Mouse (Mus musculus) heart, embryonic 14.5 days (tissue): ENCODE measurements around the gene Poc1a. TPM values are rescaled to one million over a fixed set of nuclear protein-coding genes. Genes with fewer than 3 reads are reported as not detected.

Experiments
- ATAC-seq: fragments of 200-750 bp; cut with Nextera tagmentation; 2 replicates; pipeline ENCODE4 v1.8.0; 2017; ENCODE audit warnings: low read depth, moderate TSS enrichment; ENCODE audit not compliant: insufficient number of reproducible peaks, insufficient read depth, low FRiP score
- H3K27ac ChIP-seq, 2 experiments: fragments of 200-500 bp in 1 of 2; fragments of 300-500 bp in 1 of 2; sonication (generic) in 1 of 2; replicated peaks in 1 of 2; 2 replicates each; pipeline ENCODE4 v1.5.1; 2012 to 2014; ENCODE audit warnings: low read depth in 2 of 2, low read length in 2 of 2, control low read depth in 1 of 2, mild to moderate bottlenecking in 1 of 2, mixed read lengths in 1 of 2; ENCODE audit not compliant: control insufficient read depth in 1 of 2, insufficient read depth in 1 of 2
- H3K27me3 ChIP-seq: fragments of 300-500 bp; sonication (generic); 2 replicates; pipeline ENCODE4 v1.6.1; 2014; ENCODE audit warnings: mild to moderate bottlenecking, low read length, control low read depth; ENCODE audit not compliant: control insufficient read depth, insufficient read depth
- H3K36me3 ChIP-seq: fragments of 300-500 bp; sonication (generic); 2 replicates; pipeline ENCODE4 v1.6.1; 2014; ENCODE audit warnings: mild to moderate bottlenecking, control low read depth, low read length, mixed read lengths; ENCODE audit not compliant: control insufficient read depth, insufficient read depth
- H3K4me1 ChIP-seq, 2 experiments: fragments of 200-500 bp in 1 of 2; fragments of 300-500 bp in 1 of 2; sonication (generic) in 1 of 2; 2 replicates each; pipeline ENCODE4 v1.6.1; 2012 to 2014; ENCODE audit warnings: low read length in 2 of 2, control low read depth in 1 of 2, mixed read lengths in 1 of 2; ENCODE audit not compliant: control insufficient read depth in 2 of 2, insufficient read depth in 2 of 2
- H3K4me2 ChIP-seq: fragments of 300-500 bp; sonication (generic); 2 replicates; pipeline ENCODE4 v1.6.1; 2014; ENCODE audit warnings: mild to moderate bottlenecking, low read length
- H3K4me3 ChIP-seq, 2 experiments: fragments of 200-500 bp in 1 of 2; fragments of 300-500 bp in 1 of 2; sonication (generic) in 1 of 2; 2 replicates each; pipeline ENCODE4 v1.5.1; 2012 to 2014; ENCODE audit warnings: low read length in 2 of 2, mild to moderate bottlenecking in 2 of 2, control low read depth in 1 of 2, low read depth in 1 of 2, moderate library complexity in 1 of 2; ENCODE audit not compliant: control insufficient read depth in 1 of 2, insufficient read depth in 1 of 2
- H3K9ac ChIP-seq: fragments of 300-500 bp; sonication (generic); 2 replicates; pipeline ENCODE4 v1.6.1; 2014; ENCODE audit warnings: mild to moderate bottlenecking, low read length
- H3K9me3 ChIP-seq: fragments of 300-500 bp; sonication (generic); 2 replicates; pipeline ENCODE4 v1.6.1; 2016; ENCODE audit warnings: low read length, control low read depth; ENCODE audit not compliant: control insufficient read depth
- WGBS: fragments of 180-500 bp; shearing (Covaris S2); extraction: QIAGEN DNeasy Blood & Tissue Kit; methylation state at CpG from one replicate; pipeline ENCODE4 v1.1.7; 2014; 5-methylcytosine and 5-hydroxymethylcytosine counted together
- polyA plus RNA-seq: library from polyadenylated mRNA; unstranded; fragments of >200 nt; fragmentation: Nextera tagmentation; extraction: Ambion mirVana; gene quantifications from 2 replicates; pipeline ENCODE4 v1.2.1, GENCODE M21; 2014

The Poc1a gene
- polyA plus RNA-seq, 1 experiment from 2014 or later = 24.3 TPM

DNA sequence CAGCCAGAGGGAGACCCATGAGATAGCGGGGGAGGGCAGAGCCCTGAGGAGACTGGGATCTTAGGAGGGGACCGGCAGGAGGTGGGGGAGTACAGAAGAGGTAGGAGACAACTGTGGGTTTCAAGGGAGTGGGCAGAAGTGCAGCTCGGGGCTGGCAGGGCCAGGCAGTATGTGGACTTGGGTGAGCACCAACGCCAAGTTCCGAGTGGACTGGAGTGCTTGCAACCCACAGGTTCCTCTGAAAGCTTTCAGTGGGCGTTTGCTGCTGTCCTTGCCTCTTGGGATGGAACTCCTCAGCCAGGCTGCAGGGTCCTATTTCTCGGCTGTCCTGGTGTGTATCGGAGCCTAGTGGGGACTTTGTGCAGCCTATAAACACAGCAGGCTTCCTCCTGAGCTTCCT lies 9.0 kb downstream of the Poc1a start:
- ATAC-seq = no peak
- Histone ChIP-seq H3K4me1 (no peaks in the 10 kb centered on the region), H3K9me3 (no peaks in the 10 kb centered on the region), H3K9ac (no peak overlapping the region), H3K27me3 (no peaks in the 10 kb centered on the region), H3K4me3 (no peak overlapping the region), H3K36me3 (peaks cover 68% of the 10 kb centered on the region), H3K27ac (no peak overlapping the region), H3K4me2 (no peak overlapping the region)
- WGBS = 78% methylated on average over 8 of the region's 8 CpGs

DNA sequence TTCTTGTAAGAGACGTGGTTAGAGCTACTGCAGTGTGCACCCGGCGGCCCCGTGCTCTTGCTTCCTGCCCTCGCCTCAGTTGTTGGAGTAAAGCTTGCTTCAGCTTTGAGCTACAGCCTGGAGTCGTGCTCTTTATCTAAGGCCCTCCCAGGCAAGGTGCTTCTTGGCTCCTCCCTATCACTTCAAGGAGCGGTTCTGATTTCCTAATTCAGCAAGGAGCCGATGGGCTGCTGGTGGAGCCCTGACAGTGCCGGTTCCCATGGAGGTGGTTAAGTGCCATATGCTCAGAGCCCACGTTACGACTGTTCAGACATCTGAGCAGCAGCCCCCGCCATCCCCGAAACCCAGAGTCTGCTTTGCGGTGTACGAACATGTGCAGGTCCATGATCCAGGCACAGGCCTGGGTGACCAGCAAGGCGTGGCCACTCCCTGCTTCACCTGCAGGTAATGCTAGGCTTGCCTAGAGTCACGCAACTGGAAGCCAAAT lies 9.8 kb downstream of the Poc1a start:
- no peaks in the 10 kb centered on the region for H3K9me3 ChIP-seq
- no peak overlapping the region for H3K27ac ChIP-seq
- peaks cover 70% of the 10 kb centered on the region for H3K36me3 ChIP-seq
- H3K9ac ChIP-seq = no peak overlapping the region
- no peaks in the 10 kb centered on the region for H3K4me1 ChIP-seq
- no peak overlapping the region for H3K4me2 ChIP-seq
- H3K27me3 ChIP-seq = no peaks in the 10 kb centered on the region
- 86% methylated on average over 17 of the region's 17 CpGs for WGBS
- ATAC-seq = no peak
- no peak overlapping the region for H3K4me3 ChIP-seq

DNA sequence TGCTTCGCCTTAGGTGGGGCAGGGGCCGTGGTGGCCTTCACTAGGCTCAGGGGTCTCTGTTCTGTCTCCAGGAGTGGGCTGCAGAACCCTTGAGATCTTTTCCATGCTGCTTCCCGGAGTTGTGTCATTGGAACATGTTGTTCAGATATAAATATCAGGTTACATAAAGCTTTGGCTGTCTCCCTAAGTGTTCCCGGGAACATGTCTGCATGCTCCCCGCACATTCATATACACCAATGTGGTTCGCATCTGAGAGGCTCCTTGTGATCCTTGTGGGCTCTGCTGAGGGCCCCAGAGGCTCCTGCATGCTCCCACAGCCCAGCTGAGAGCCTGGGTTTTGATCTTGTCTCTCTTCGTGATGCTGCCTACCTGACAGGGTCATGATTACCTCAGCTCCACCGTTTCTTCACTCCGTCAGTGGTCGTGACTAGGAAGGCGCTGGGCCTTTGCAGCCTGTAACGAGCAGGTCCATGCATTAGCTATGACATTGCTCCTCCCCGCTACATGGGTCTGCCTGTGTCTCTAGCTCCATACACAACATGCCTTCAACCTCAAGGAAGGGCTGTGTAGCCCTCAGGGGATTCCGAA lies 12.8 kb downstream of the Poc1a start:
- Histone ChIP-seq H3K4me2 (no peak overlapping the region), H3K4me3 (no peak overlapping the region), H3K9me3 (no peaks in the 10 kb centered on the region), H3K36me3 (peaks cover 65% of the 10 kb centered on the region), H3K27me3 (no peaks in the 10 kb centered on the region), H3K4me1 (0 out of 4 replicates have a peak, but pooled peaks cover 0 to 3% of the 10 kb centered on the region in 2 experiments), H3K27ac (no peak overlapping the region), H3K9ac (no peak overlapping the region)
- 86% methylated on average over 14 of the region's 14 CpGs for WGBS
- no peak for ATAC-seq

DNA sequence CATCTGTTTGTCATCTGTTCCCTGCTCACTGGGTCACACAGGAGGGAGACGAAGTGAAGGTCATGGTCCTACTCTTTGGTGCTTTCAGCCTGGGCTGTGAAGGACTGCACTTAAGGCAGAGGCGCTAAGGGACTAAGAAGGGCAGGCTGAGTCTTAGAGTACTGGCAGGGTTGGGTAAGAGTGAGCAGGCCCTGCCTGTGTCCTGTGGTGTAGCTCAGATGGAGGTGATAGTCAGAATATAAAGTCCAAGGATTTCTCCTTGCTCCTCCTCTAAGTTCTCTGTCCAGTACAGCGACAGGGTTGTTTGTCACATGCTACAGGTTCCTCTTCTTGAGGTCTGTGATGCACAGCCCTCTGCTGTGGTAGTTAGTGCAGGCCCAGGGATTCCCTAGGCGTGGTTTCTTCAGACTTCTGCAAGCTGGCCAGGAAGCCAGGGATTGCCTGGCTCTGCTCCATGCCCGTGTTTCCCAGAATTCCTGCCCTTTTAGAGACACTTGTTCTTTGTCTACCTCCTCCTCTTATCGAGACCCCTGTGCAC lies 15.8 kb downstream of the Poc1a start:
- H3K4me3 ChIP-seq = no peak overlapping the region
- H3K27me3 ChIP-seq = no peaks in the 10 kb centered on the region
- no peak overlapping the region for H3K27ac ChIP-seq
- 0 out of 4 replicates have a peak, but pooled peaks cover 3 to 6% of the 10 kb centered on the region in 2 experiments for H3K4me1 ChIP-seq
- WGBS = 71% methylated on average over 6 of the region's 6 CpGs
- ATAC-seq = no peak
- peaks cover 50% of the 10 kb centered on the region for H3K36me3 ChIP-seq
- H3K9me3 ChIP-seq = no peaks in the 10 kb centered on the region
- no peak overlapping the region for H3K4me2 ChIP-seq
- H3K9ac ChIP-seq = no peak overlapping the region

DNA sequence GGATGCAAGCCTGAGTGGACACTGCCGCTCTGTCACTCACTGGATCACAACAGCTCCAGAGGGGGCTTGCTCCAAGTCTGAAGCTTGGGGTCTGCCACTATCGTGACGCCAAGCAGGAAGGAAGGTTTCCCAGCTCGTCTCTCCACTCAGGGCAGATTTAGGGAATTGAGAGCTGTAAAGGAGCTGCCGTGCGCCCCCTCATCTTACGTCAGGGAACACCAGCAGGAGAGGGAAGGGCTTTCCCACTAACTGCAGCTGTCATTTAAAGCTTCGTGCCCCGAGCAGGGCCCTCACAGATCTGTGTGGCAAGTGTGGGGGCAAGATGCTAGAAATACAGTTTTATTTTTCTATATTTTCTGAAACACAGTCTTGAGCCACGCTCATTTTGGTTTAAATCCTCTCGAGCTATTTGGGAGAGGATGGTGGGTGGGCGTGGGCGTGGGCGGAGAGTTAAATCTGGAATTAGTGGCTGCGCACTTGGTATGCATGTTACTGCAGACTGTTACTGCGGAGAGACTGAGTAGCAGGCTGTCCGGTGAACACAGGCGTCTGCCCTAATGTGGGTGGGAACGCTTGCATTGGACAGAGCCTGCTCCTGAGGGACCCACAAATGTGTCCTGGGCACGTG lies 19.4 kb downstream of the Poc1a start:
- no peak for ATAC-seq
- Histone ChIP-seq H3K4me1 (peaks cover 18 to 30% of the 10 kb centered on the region in 2 experiments), H3K4me3 (no peak overlapping the region), H3K4me2 (no peak overlapping the region), H3K36me3 (peaks cover 32% of the 10 kb centered on the region), H3K27ac (no peak overlapping the region), H3K9ac (no peak overlapping the region), H3K9me3 (no peaks in the 10 kb centered on the region), H3K27me3 (no peaks in the 10 kb centered on the region)
- 78% methylated on average over 20 of the region's 20 CpGs for WGBS

DNA sequence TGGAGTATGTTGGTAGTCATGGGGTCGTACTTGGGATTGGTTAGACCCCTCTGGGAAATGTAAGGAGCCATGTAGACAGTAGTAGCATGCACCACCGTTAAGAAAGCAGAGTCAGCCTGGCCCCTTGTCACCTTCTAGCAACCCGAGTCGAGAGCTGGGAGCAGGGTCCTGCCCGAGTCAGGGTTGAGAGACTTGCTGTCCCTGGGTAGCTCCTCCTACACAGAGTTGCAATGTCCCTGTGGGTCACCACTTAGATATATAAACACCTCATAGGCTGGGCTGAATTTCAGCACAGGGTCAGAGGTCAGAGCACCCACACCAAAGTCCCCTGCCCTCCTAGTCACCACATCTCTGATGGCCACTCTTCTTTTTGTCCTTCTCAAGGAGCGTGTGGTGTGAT lies 20.1 kb downstream of the Poc1a start:
- Histone ChIP-seq H3K27me3 (no peaks in the 10 kb centered on the region), H3K4me3 (no peak overlapping the region), H3K9ac (no peak overlapping the region), H3K27ac (no peak overlapping the region), H3K4me1 (peaks cover 18 to 31% of the 10 kb centered on the region in 2 experiments), H3K4me2 (no peak overlapping the region), H3K36me3 (peaks cover 27% of the 10 kb centered on the region), H3K9me3 (no peaks in the 10 kb centered on the region)
- no peak for ATAC-seq
- WGBS = 68% methylated on average over 6 of the region's 6 CpGs

DNA sequence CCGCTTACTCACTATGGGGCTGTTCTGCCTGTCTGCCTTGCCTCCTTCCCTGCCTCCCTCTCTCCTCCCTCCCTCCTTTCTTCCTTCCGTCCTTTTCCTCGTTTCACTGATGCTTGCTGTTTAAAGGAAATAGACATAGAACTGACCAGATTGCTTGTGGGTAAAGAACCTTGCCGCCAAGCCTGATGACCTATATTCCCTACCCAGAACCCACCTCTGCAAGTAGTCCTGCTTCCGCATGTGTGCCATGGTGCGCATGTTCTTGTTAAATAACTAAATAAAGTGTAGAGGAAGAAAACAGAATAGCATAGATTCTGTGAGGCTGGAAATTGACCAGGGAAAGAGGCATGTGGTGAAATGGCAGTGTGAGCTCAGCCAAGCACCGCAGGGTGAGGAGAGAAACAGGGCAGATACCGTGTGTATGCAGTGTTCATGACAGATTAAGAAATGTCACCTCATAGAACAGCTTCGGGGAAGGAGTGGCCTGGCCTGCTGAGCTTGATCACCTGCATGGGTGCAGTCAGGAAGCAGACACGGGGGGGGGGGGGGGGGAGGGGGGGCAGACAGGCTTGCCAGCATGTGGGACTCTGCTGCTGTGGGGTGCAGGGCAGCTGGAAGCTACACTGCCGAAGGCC lies 20.7 kb downstream of the Poc1a start:
- no peak overlapping the region for H3K4me2 ChIP-seq
- peaks cover 18 to 28% of the 10 kb centered on the region in 2 experiments for H3K4me1 ChIP-seq
- peak overlapping the region in 1 of 2 experiments; percentile 41; a peak in 2 of 4 replicates for H3K27ac ChIP-seq
- H3K9me3 ChIP-seq = no peaks in the 10 kb centered on the region
- ATAC-seq = no peak
- no peaks in the 10 kb centered on the region for H3K27me3 ChIP-seq
- WGBS = 54% methylated on average over 11 of the region's 11 CpGs
- H3K36me3 ChIP-seq = peaks cover 21% of the 10 kb centered on the region
- H3K4me3 ChIP-seq = no peak overlapping the region
- H3K9ac ChIP-seq = 0 out of 2 replicates have a peak overlapping the region, but pooled peaks have one; percentile 31
